Mouse (Mus musculus): ENCODE measurements around the gene Vps16. TPM values are rescaled to one million over a fixed set of nuclear protein-coding genes. Genes with fewer than 3 reads are reported as not detected.

Vps16 gene
- 98.1 and 115 TPM in 2 replicates for polyA plus RNA-seq (2012; rRNA removed)

DNA sequence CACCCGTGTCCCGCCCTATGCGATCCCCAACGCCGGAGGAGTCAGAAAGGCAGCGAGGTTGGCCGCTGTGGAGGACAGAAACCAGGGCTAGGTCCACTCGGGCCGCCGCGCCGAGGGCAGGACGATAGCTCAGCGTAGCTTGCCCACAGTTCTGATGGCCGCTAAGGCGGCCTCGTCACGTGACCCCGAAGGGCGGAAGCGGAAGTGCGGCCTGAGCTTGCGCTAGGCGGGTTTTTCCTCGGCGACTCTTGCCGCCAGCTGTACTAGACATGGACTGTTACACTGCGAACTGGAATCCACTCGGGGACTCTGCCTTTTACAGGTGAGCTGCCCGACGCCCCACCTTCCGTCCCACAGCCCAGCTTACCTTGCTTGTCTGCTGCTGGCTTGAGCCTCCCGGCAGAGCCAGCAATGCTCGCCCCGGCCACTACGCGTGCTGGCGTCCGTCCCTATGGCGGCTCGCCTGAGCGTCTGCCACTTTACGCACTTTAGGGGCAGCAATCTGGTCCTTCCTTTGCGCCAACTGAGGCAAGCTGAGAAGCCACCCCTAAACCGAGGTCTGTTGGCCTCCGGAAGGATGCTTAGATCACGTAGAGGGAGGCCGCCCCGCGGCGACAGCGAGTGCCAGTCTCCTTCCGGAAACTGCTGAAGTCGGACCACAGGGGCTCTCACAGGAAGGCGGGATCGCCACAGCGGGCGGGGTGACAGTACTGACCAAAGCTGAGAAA lies at the start of gene Vps16, which contains the start of gene Pced1a:
Gene Vps16 (plus strand): TSS at position 214 of the 728 bp plus-strand sequence.
Gene Pced1a (minus strand): TSS at position 576 of the 728 bp plus-strand sequence.
- DNase-seq (ENCODE audit: extremely low spot score in 1 of 2, low spot score in 1 of 2): peak; percentile 79 to 93

DNA sequence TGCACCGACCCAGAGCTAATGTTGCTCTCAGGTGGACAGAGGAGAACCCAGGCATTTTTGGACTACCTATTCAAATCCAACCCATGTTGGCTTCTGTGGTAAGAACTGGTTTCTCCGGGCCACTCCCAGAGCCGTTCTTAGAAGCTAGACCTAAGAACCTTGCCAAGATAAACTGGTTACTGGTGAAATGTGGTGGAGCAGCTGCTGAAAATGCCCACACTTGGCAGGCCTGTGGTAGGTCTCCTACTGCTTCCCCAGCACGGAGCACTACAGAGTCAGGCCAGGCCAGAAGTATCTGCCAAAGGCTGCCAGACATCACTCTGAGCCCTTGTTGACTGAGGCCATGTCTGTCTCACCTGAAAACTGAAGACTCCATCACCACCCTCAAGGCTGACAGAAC lies 49.2 kb upstream of the Vps16 start:
- DNase-seq (ENCODE audit: extremely low spot score in 1 of 2, low spot score in 1 of 2): no peak

DNA sequence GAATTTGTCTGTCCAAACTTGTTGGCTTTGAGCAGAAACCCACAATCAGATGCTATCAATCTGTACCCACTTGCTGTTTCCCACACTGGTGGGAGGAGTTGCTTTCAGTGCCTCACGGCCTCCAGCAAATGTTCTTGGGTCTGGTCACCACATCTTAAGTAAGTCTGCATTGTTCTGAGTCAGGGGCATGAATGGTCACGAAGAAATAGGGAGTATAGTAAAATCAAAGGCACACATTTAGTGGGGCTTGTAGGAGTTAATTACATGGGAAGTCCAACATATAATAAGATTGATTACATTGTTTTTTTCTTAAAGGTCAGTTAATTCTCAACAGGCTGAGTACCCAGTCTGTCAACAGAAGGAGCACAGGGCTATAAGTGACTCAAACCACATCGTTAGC lies 40.9 kb upstream of the Vps16 start:
- no peak for DNase-seq (ENCODE audit: extremely low spot score in 1 of 2, low spot score in 1 of 2)

DNA sequence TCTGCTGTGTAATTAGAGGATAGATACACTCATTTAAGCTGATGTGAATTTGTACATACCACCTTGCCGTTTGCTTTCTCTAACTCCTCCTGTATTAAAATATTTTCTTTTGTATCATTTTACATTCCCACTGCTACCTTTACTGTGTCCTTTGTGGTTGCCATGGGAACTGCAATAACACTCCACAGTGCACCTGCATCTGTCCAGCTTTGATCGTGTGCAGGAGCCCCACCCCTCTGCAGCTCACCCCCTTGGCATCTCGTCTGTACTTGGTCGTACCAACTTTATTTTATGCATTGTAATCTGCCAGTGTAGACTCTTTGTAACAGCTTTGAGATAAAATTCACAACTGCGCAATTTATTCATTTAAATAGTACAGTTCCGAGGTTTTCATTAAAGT lies 40.2 kb upstream of the Vps16 start:
- DNase-seq (ENCODE audit: extremely low spot score in 1 of 2, low spot score in 1 of 2): no peak

DNA sequence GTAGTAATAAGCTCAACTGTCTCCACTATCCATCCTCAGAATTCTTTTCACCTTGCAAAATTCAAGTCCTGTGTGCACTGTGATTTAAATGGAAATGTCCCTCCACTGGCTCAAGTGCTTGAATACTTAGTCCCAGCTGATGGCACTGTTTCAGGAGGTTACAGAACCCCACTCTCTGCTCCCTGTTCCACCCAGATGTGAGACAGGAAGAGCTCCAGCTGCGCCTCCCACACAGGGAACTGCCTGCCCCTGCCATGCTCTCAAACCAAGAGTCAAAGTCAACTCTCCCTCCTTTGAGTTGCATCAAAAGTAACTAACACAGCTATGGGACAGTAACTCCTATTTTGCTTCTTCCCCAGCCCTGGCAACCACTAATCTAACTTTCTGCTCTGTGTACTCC lies 37.9 kb upstream of the Vps16 start:
- no peak for DNase-seq (ENCODE audit: extremely low spot score in 1 of 2, low spot score in 1 of 2)

DNA sequence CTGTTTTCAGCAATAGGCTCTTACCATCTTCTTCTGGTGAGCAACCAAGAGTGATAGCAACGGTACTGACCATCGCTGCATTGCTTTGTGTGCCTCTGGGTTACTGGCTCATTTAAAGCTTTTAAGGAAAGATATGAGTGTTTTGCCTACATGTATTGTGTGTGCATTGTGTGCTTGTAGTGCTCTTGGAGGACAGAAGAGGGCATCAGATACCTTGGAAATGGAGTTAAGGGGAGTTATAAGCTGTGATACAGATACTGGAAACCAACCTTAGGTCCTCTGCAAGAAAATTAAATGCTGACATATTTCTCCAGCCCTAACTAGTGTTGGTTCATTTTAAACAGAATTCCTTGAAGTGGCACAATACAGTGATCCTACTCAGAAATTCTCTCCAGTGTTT lies 35.3 kb upstream of the Vps16 start:
- DNase-seq (ENCODE audit: extremely low spot score in 1 of 2, low spot score in 1 of 2): no peak

DNA sequence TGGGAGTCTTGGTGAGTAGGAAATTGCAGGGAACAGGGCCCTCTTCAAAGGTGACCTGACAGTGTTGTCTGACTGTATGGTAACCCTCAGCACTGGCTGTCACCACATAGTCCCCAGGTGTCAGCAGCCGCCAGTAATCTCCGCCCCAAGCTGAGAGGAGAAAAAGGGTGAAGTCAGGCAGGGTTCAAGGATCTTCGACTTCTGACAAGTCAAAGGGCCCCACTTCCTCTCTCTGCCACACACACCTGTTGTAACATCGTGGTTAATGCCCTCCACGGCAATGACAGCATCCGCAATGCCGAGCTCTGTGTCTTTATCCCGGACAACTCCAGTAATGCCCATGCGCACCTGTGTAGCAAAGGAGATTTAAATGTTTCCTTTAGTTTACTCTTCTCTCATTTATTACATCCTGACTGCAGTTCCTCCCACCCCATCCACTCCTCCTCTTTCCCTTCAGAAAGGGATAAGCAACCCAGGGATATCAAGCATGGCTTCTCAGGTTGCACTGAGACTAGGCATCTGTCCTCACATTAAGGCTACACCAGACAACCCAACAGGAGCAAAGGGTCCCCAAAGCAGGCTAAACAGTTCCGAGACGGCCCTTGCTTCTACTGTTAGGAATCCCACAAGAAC lies 33.0 kb upstream of the Vps16 start:
- DNase-seq (ENCODE audit: extremely low spot score in 1 of 2, low spot score in 1 of 2): no peak

DNA sequence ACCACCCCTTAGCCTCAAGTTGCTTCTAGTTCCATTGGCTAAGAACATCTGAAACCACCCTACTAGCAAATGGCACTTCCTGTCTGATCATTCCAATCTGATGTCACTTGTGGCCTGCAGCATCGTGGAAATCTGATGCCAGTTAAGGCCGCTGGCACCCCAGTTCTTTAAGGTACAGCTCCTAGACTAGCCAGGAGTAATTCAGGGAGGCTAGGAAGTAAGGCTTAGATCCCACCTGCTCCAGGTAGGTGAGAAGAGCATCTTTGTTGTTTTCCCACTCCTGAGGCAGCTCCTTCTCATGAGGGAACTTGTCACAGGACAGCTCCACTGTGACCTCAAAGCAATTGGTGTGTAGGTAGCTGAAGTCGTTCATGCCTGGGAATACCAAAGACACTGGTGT lies 31.3 kb upstream of the Vps16 start:
- DNase-seq (ENCODE audit: extremely low spot score in 1 of 2, low spot score in 1 of 2): no peak

DNA sequence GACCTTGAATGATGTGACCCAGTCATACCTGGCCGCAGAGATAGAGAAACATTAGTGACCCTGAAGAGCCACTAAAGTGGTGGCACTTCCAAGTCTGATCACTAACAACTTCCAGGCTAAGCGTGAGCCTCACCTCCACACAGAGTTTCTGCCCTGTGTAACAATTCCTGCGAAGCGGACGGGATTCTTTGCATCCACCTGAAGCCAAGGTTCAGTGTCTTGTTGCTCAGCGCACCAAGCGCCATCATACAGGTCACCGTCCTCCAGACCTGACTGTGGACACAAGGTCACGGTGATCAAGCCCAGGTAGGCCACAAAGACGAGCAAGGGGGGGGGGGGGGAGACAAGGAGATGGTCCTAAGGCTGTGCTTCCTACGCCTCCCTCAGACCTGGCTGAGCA lies 28.4 kb upstream of the Vps16 start:
- DNase-seq (ENCODE audit: extremely low spot score in 1 of 2, low spot score in 1 of 2): no peak

DNA sequence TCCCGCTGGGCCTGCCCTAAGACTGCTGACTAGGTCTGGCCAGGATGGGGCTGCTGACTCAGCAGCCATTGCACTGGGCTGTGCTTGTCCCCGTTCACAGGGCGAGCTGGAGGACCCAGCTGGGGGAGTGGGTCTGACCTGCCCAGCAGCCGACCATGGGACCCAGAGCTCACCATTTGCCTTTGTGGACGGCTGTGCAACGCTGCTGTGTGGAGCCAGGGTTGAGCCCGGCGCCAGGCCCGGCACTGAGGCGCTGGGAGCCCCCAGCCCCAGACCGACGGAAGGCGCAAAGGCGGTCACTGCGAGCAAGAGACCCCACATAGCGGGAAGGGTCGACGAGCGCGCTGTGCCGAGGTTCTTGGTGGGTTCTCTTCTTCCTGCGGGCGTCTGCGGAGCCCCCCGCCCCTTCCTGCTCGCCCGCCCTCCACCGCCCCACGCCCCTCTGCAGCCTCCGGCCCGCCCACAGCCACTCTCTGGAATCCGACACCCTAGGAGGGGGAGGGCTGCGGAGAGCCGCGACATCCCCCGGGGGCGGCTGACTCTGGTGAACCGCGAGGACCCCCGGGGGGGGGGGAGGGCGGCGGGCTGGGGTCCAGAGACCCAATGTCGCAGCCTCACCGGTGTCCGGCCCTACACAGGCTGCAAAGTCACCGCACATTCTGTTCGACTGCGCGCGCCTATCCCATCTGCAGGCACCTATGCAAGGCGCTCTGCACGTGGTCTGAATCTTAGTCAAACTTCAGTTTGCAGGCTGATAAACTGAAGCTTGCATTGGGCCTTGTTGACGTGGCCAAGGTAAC lies 26.8 kb upstream of the Vps16 start, which contains the start of gene Cpxm1:
Gene Cpxm1 (minus strand): TSS at position 389 of the 800 bp plus-strand sequence.
- no peak for DNase-seq (ENCODE audit: extremely low spot score in 1 of 2, low spot score in 1 of 2)

DNA sequence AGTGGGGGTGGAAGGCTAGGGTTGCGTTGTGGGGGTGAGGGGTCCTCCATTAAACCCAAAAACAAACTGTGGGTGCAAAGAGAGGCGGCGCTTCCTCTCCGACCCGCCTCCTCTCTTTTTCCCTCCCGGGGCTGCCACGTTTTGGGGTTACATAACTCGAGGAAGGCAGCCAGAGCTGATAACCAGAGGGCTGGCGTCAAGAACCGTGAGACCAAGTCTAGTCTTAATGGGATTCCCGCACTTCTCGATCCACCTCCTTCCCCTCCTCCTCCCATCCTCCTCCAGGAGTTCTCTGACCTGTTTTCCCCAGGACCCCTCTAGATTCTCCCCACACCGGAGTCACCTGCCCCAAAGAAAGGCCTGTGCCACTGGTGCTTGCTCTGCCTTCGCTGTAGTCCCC lies 26.0 kb upstream of the Vps16 start:
- DNase-seq (ENCODE audit: extremely low spot score in 1 of 2, low spot score in 1 of 2): peak in 1 of 2 experiments; percentile 33

DNA sequence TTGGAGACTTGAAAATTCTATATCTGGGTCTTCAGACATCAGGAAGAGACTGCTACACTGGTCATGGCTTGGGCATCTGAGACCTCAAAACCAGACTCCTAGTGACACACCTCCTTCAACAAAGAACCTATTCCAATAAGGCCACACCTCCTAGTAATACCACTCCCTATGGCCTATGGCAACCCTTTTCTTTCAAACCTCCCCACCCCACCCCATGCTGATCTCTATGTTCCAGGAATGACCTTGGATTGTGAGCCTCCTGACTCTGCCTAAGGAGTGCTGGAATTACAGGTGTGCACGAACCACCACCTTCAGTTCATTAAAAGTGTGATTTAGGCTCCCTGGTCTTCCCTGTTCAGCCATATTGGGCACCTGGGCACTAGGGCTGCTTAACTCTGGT lies 24.1 kb upstream of the Vps16 start:
- no peak for DNase-seq (ENCODE audit: extremely low spot score in 1 of 2, low spot score in 1 of 2)

DNA sequence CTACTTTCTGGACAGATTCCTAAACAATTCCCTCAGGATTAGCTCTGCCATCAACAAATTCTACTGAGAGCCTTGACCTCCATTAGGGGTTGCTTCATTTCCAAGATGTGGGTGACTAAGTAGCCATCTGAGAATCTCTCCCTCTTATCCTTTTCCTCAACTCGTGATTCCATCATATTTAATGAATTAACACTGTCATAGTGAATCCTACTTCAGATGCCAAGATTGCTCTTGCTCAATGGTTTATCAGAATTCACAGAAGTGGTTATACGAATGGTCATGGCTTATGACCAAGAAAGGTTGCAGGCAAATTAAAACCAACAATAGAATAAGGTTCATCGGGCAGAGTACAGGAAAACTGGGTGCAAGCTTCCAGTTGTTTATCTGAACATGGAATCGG lies 22.2 kb upstream of the Vps16 start:
- no peak for DNase-seq (ENCODE audit: extremely low spot score in 1 of 2, low spot score in 1 of 2)

DNA sequence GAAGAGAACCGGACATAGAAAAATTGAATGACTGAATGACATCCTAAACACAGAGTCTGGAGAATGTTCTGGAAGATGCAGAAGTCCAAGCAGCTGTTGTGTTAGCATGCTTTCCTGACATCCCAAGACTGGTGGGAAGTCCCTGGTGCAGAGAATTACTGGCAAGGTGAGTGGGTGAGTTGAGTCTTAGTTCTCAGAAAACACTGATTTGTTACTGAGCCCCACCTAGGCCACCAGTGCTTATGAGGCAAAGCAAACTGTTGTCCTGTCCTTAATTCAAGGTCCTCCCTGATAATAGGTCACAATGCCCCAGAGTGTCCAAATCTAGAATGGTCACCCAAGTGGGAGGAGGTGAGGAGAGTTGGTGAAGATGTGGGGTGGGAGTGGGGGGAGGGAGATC lies 19.2 kb upstream of the Vps16 start, which contains the start of the genes Gm28372 and 1700020A23Rik:
Gene Gm28372 (plus strand): TSS at position 301 of the 400 bp plus-strand sequence.
Gene 1700020A23Rik (plus strand): TSS at position 321 of the 400 bp plus-strand sequence.
- no peak for DNase-seq (ENCODE audit: extremely low spot score in 1 of 2, low spot score in 1 of 2)

DNA sequence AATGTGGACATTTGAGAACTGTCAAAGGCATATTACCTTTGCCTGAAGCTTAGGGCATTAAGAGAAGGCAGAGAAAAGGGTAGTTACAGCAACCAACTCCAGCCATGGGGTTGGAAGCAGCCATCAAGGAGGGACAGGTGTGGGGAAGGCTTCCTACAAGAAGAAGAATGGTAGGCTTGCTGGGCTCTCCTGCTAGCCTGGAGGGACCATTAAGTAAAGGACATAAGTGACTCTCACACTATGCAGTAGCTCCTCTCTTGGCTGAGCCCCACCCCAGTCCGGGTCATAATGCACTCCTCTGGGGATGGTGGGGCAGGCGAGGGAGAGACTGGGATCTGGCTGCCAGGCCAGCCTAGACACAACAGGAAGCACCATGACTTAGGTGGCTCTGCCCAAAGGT lies 18.0 kb upstream of the Vps16 start, which contains the start of gene Tmem239:
Gene Tmem239 (plus strand): TSS at position 301 of the 400 bp plus-strand sequence.
- no peak for DNase-seq (ENCODE audit: extremely low spot score in 1 of 2, low spot score in 1 of 2)

DNA sequence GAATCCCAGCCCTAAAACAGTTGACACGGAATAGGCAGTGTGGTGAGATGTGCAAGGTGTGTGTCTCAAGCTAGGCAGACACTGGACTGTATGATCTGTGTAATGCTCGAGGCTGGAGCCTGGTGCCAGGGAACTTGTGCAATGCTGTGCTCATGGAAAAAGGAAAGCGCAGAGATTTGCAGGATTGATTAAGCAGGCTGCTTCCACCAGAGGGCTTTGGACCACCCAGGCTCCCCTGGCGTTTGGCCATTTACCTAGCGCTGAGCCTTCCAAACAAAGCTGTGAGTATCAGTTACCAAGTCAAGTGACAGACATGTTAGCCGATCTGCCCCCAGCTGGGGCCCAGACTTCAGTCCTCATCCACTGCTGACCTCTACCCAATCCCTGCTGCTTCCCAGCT lies 15.9 kb upstream of the Vps16 start:
- no peak for DNase-seq (ENCODE audit: extremely low spot score in 1 of 2, low spot score in 1 of 2)

DNA sequence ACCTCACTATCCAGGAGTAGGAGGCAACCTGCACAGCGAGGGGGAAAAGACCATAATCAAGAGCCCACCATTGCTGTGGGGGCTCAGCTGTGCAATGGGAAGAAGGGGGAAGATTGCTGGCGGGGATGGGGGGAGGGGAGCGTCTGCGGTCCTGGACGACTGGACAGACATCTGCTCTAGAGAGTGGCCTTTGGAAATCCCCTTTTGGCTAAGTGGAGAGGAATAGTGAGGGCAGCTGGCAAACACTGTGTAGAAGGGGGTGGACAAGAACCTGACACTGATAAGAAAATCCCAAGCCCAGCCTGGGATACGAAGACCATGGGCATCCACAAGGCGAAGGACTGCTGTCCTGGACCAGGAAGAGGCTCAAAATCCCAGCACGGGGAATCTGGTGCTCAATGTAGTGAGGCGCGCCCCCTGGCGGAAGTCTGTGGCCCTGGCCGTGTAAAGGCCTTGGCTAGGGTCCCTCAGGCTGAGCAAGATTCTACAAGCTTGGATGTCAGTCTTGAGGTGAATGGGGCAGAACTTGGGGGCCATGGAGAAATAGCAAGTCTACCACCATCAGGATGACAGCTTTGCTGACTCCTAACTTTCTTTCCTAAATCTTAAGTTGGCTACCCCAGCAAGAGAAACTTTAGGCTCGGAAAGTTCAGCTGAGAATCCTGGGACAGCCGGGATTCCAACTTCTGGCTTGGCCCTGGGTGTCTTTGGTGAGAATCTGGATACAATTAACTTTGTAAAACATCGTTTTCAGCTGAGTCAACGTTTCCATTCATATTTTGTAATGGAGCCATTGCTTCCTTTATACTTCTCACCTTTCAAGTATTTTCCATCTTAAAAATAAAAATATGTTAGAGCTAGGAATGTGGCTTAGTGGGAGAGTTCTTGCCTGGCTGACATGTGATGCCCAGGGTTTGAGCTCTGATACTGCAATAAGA lies 12.3 kb upstream of the Vps16 start:
- peak; percentile 49 to 89 for DNase-seq (ENCODE audit: extremely low spot score in 1 of 2, low spot score in 1 of 2)

DNA sequence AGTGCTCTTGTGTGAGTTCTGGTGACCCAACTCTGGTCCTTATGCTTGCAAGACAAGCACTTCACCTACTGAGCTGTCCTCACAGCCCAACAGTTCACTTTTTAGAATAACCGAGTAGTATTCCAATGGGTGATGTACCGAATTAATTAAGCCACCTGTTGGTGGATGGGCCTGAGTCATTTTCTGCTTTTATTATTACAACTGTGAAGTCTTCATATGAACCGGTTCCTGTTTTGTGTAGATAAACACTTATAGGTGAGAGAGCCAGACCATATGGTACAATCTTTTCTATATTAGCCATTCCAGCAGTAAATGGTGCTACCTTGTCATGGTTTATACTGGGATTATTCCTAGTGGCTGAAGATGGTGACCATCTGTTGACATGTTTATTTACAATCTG lies 11.4 kb upstream of the Vps16 start:
- no peak for DNase-seq (ENCODE audit: extremely low spot score in 1 of 2, low spot score in 1 of 2)

DNA sequence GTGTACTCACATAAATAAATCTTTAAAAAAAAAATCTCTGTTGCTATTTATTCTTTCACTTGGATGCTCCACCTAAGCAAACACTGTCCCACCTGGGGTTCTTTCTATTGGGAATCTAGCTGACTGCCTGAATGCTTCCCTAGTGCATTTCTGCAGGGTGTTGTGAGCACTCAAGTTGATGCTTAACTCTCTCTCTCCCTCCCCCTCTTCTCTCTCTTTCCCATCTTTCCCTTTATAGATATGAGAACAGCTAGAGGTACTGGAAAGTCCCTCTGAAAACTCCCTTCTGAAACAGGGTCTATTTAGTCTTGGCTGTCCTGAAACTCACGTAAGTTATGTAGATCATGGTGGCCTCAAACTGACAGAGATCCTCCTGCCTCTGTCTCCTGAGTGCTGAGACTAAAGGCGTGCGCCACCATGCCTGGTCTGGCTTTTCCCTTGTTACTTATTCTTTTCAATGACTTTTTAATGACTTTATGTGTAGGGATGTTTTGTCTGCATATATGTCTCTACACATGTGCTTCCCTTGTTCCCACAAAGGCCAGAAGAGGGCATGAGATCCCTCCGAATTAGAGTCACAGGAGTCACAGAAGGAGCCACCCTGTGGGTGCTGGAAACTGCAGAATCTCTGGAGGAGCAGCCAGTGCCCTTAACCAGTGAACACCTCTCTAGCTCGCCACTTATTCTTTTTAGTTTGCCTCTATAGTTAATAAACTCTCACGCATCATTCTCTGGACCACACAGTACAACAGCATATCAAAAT lies 9.9 kb upstream of the Vps16 start:
- DNase-seq (ENCODE audit: extremely low spot score in 1 of 2, low spot score in 1 of 2): no peak

Measured in frontal cortex, adult 2 months (tissue).